Mouse (Mus musculus): ENCODE results near the gene 4921539E11Rik.

GRCm38 (mm10) chr4:103265166-103265565 lies 25.5 kb downstream of the 4921539E11Rik start:
- no peak for TF ChIP-seq CHD2 (IDR thresholded peaks at IDR 0.05; ENCODE audit: low read depth, low read length)
- no peak for TF ChIP-seq MAFK (IDR thresholded peaks at IDR 0.05; ENCODE audit: insufficient read depth, low read depth, low read length)
- no peak for TF ChIP-seq ZC3H11A (IDR thresholded peaks at IDR 0.05; ENCODE audit: borderline replicate concordance, low read depth, low read length)
- no peak for TF ChIP-seq ZNF384 (IDR thresholded peaks at IDR 0.05; ENCODE audit: low read depth, low read length)

All from ES-E14 (cell line).